Mouse (Mus musculus) adrenal gland (tissue): ENCODE data around the gene Gm11111.
"Not testable (repeated sequence)": the region's sequence is repeated elsewhere in the genome, so short reads cannot be mapped to it uniquely, and the experiment has no call there.

Experiments
- intact Hi-C: fragments of 180-260 bp; cut with DNase I; formaldehyde crosslinking; loops from one replicate; pipeline ENCODE4 v1.15.1; 2025
- long read RNA-seq, 2 experiments: library from polyadenylated mRNA; unstranded; transcript quantifications; one replicate each; pipeline ENCODE4 v2.0.0; 2020; ENCODE audit warnings: borderline replicate concordance in 1 of 2; ENCODE audit not compliant: insufficient replicate concordance in 1 of 2

Gene Gm11111
- long read RNA-seq, experiment 1, result 0 reads
- long read RNA-seq, experiment 2, result 0 reads

GRCm38 (mm10) chr5:98552395-98552794, at the start of gene Gm11111:
Gene Gm11111 (plus strand): TSS chr5:98552695.
- intact Hi-C loops, result no loop called here

DNA sequence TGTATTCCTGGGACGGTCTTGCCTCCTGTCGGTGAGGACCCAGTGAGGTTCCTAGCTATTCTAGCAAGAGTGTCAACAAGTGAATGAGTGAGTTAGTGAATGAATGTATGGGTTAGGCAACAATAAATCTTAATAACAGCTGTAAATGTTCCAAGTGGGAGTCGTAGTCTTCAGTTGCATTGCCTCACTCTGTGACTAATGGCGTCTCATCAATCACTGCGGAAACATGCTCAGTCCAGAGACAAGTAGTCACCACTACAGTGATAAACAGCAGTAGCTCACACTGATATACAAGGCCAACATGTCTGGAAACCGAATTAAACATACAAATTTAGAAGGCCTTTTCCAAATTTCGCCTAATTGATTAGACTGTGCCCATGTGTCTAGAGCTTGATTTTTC, 36.3 kb upstream of the Gm11111 start:
- intact Hi-C loops, result no loop called here

DNA sequence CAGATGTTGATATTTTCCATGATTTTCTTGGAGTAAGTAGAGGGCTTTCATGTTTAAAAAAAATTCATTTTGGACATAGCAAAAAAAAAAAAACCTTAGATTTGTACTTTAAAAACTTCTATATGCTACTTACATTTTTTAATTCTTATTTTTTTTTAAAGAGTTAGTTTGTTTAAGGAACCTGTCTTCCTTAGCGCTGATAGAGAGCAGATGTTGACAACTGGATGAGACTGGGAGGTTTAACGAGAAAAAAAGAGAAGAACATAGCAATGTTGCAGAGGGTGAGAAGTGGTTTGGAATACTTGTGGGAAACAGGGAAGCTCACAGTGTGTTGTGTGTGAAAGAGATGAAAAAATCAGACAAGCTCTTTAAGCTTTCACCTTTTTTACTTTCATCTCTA, 32.4 kb upstream of the Gm11111 start:
- intact Hi-C loops, result no loop called here

GRCm38 (mm10) chr5:98522270-98522977, 30.1 kb upstream of the Gm11111 start:
- intact Hi-C loops, result no loop called here

DNA sequence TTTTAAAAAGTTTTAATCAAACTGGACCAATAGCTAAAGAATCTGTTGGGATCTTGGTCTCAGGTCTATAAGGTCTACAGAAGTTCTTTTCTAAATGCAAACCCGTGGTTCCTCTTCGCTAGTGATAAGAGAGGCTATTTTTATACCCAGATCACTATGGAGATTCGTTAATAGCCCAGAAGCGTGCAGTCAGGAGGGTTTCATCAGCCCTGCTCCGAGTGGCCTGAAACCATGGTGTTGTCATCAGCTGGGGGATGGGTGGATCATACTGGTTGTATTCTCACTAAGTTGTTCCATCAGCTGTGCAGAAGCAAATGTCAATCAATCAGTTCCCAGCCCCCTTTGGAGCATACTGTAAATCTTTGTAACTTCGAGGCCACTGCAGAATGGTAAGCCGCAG, 29.4 kb upstream of the Gm11111 start:
- intact Hi-C loops, result no loop called here

DNA sequence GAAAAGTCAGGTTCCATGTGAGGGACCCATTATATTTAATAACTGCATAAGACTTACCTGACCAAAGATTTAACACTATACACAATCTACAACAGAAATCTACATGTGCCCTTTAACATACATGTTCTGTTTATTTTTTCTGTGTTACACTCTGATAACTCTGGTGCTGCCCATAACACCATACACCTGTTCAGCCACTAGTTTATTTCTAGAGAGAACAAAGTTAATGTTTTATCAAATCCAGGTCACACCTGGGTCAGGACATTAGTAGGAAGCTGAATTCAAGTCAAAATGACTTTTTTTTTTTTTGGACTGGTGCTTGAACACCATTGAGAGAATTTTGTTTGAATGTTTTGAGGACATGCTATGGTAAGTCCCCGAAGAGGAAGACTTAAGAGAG, 28.7 kb upstream of the Gm11111 start:
- intact Hi-C loops, result no loop called here

DNA sequence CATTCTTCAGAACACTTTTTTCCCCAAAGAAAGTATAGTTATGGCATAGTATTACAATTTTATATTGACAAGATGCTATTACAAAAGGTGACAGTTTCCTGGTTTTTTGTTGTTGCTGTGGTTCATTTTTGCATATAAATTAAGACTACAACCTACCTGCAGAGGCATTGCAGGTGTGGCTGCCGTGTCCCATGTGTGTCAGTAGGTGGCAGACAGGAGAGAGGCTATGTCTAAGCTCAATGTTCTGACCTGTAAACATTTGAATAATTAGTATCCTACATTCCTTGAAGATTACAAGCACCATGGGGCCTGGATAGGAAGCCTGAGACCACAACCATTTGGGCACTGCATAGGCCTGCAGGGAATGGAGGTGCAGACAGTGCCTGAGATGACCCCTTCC, 11.2 kb upstream of the Gm11111 start:
- intact Hi-C loops, result no loop called here

DNA sequence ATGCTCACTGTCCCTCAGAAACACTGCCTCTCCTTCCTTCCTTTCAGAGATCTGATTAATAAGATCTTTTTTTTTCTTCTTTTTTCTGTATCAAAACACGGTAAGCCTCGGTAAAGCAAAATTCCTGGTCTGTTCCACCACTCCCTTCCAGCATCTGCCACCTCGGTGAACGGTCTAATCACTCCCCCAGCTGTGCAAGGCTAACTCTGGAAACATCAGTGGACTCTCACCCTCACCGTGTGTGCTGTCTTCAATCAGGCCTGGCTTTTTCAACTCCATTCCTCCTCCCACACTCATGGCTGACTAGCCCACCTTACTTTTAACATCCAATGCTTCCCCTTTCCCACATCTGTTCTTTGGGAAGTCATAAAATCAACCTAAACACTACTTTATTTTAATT, 2.2 kb upstream of the Gm11111 start:
- intact Hi-C loops, result no loop called here

DNA sequence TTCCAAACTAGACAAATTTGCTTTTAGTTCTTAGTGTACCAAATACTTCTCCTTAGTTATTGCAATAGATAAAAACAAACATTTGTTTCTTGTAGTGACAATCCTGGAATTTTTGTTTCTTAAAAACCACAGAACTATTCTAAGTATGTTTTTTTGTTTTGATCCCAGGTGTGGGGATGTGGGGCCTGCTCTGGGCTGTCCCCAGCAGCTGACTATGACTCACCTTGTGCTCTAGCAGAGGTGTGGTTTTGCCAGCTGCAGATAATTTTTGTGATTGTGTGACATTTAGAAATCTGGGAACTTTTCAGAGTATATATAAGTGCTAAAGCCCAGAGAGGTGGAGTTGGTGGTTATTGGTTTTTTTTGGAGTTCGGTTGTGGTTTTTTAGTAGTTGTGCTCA, 1.6 kb upstream of the Gm11111 start:
- intact Hi-C loops, result no loop called here

- intact Hi-C loops, result no loop called here
These were observed 511 bp downstream of the Gm11111 start for GRCm38 (mm10) chr5:98552811-98553601.

DNA sequence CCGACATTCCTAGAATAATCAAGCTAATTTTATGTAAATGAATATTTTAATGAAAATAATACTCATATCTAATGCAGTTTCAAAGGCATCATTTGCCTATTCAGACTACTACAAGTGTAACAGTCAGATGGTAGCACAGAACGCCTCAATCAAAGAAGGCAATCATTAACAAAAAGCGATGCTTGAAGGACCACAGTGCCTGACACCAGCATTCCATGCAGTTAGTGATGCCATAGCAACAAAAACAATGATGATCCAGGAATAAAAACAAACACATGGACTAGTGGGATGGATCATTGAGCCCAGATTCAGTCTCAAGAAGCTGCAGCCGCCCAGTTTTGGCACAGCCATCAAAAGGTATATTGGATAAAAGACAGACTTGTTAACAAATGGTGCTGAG, 8.8 kb downstream of the Gm11111 start:
- intact Hi-C loops, result no loop called here

- intact Hi-C loops, result no loop called here
These were observed 10.3 kb downstream of the Gm11111 start for GRCm38 (mm10) chr5:98562806-98563205.

DNA sequence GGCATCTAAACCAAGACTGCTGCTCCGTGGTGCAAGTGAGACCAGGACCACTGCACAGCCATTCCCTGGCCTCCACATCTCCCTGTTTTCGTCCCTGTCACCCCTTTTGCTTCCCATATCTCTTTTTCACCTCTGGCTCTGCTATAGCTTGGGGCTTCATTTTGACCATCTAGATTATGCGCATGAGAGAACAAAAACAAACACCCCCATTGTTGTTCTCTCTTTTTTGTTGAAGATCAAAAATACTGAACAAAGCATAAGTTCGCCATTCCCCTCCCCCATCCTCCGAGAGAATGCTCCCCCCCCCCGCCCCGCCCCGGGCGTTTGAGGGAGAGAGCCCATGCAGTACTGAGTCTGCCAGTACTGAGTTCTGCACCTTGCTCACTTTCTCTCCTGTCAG, 11.3 kb downstream of the Gm11111 start:
- intact Hi-C loops, result no loop called here

DNA sequence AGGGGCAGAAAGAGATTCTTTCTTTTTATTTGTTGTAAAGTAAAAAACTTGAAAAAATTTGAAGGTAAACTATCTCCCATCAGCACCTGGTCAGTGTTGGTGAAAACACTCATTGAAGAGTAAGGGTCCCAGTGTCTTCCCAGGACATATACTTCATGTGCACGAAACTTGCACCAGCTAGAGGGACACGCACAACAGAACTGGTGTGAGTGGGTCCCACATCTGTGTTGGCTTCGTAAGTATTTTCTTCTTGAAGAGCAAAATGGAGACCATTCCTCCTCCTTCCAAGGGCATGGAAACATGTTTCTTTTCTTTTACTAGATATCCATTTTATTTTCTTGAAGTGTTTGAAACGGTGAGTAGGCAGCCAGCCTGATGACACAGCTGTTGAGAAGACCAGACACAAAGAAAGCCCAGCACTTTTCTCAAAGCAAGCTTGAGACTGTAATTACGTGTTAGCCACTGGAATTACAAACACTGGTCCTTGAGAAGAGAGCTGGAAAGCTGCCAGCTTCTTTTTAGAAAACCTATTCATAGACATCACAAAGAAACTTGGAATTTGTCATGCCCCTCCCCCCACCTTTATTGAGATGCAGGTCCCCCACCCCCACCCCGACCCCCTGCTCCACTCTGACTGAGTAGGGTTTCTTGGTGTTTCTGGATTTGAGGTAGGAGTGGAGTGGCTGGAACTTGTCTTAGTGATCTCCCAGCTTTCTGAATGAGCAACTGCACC, 14.1 kb downstream of the Gm11111 start:
- intact Hi-C loops, result no loop called here

GRCm38 (mm10) chr5:98568481-98568880, 16.0 kb downstream of the Gm11111 start:
- intact Hi-C loops, result no loop called here

DNA sequence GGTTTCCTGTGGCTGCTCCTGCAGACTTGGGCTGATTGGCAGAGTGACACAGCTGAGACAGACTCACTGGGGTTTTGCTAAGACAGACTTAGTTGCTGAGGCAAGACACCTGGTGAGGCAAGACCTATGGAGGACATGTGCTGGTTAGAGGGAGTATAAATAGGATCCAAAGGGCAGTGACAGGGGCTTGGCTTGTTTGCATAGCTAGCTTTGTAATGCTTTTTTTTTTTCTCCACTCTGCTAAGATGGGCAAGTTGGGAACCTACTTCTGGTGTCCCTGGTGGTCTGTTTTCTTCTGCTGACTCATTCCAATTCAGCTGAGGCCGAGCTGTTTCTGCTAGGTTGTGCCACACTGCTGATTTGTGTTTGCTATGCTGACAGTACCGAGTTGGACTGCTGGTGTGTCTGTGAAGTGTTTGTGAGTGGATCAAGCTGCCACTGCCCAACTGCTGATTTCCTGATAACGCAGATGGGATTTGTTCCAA, 16.6 kb downstream of the Gm11111 start:
- intact Hi-C loops, result no loop called here

- intact Hi-C loops, result no loop called here
These were observed 19.9 kb downstream of the Gm11111 start for GRCm38 (mm10) chr5:98572392-98572791.

DNA sequence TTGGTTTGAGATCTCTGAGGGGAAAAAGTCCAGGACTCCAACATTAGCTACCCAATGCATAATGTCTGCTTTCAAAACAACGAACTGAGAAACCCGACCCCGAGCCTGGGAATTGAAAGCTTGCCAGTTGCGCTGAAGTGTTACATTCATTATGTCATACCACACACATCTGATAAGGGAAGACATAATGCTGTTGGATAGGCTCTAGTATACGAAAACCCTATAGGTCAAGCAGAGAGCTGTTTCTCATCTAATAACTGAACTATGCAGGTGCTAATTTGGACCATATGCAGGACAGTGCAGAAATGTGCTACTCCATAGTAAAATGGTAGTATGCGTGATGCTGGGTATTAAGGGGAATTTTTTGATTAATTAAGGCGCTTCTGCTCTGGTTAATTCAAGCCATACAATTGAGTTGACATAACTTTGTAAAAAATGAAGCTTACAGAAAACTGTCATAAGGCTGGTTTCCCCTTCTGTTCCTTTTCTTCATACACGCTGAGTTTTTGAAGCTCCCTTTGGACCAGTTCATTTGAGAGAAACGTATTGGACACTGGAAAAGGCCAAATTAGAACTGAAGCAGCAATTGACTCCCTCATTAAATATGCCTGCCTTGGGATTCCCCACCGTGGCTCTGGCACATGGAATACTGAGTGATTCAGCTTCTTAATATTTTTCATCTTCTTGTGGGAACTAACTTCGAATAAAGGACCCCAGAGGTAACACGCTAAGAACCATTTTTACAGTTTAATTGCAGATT, 22.4 kb downstream of the Gm11111 start:
- intact Hi-C loops, result no loop called here

GRCm38 (mm10) chr5:98575471-98575834, 23.0 kb downstream of the Gm11111 start:
- intact Hi-C loops, result no loop called here

- intact Hi-C loops, result not testable (repeated sequence)
These were observed 24.0 kb downstream of the Gm11111 start for GRCm38 (mm10) chr5:98576538-98576937.

GRCm38 (mm10) chr5:98578398-98578797, 25.9 kb downstream of the Gm11111 start:
- intact Hi-C loops, result no loop called here
